Mouse (Mus musculus) liver, adult 2 months (tissue): Measurements from ENCODE around the gene Mcrip1. TPM values are rescaled to one million over a fixed set of nuclear protein-coding genes. Genes with fewer than 3 reads are reported as not detected.

Source experiments
- DNase-seq: peaks from one replicate; pipeline ENCODE4 v3.0.0-alpha.2; 2011; ENCODE audit warnings: low read depth, low spot score; ENCODE audit errors: extremely low read depth
- H3K27ac ChIP-seq: fragments of 200-500 bp; replicated peaks from 2 replicates; pipeline ENCODE4 v1.5.1; 2012; ENCODE audit warnings: low read depth, mild to moderate bottlenecking, control low read depth, inconsistent platforms, low read length; ENCODE audit not compliant: insufficient read depth
- H3K27me3 ChIP-seq: fragments of 200-500 bp; 2 replicates; pipeline ENCODE4 v1.6.1; 2012; ENCODE audit warnings: mild to moderate bottlenecking, moderate library complexity, low read length, inconsistent platforms; ENCODE audit not compliant: control insufficient read depth, insufficient read depth
- H3K36me3 ChIP-seq: fragments of 200-500 bp; 2 replicates; pipeline ENCODE4 v1.6.1; 2012; ENCODE audit warnings: low read length, inconsistent platforms; ENCODE audit not compliant: control insufficient read depth, insufficient read depth
- H3K4me1 ChIP-seq: fragments of 200-500 bp; 2 replicates; pipeline ENCODE4 v1.6.1; 2011; ENCODE audit warnings: low read length; ENCODE audit not compliant: control insufficient read depth, insufficient read depth
- H3K4me3 ChIP-seq: fragments of 200-500 bp; 2 replicates; pipeline ENCODE4 v1.5.1; 2011; ENCODE audit warnings: low read depth, mild to moderate bottlenecking, control low read depth, low read length, moderate library complexity; ENCODE audit not compliant: insufficient read depth
- H3K79me2 ChIP-seq: fragments of 200-500 bp; 2 replicates; pipeline ENCODE4 v1.6.1; 2012; ENCODE audit warnings: inconsistent platforms, mild to moderate bottlenecking, low read length, moderate library complexity; ENCODE audit not compliant: control insufficient read depth, insufficient read depth
- H3K9ac ChIP-seq: fragments of 200-500 bp; 2 replicates; pipeline ENCODE4 v1.6.1; 2012; ENCODE audit warnings: low read depth, mild to moderate bottlenecking, control low read depth, inconsistent platforms, low read length
- CTCF ChIP-seq: fragments of 200-500 bp; IDR thresholded peaks from 2 replicates; pipeline ENCODE4 v1.5.1; 2011; ENCODE audit warnings: low read depth, low read length, control low read depth
- POLR2A ChIP-seq: fragments of 200-500 bp; IDR thresholded peaks from 2 replicates; pipeline ENCODE4 v1.6.1; 2011; ENCODE audit warnings: low read length, control low read depth; ENCODE audit not compliant: insufficient read depth; ENCODE audit errors: extremely low read depth
- WGBS: fragments of 180-500 bp; shearing (Covaris S2); methylation state at CpG from one replicate; pipeline ENCODE4 v1.1.7; 2018; 5-methylcytosine and 5-hydroxymethylcytosine counted together
- polyA plus RNA-seq: library from polyadenylated mRNA; depleted of rRNA; stranded (reverse); fragments of >200 nt; gene quantifications from 2 replicates; pipeline ENCODE4 v1.2.3, GENCODE M21; 2012; rRNA removed
- total RNA-seq: library from RNA; depleted of rRNA; stranded (reverse); fragments of >200 nt; gene quantifications from 2 replicates; pipeline ENCODE4 v1.2.3, GENCODE M21; 2014; rRNA removed

Gene Mcrip1
- 11.7 and 13.6 TPM in 2 replicates for total RNA-seq
- polyA plus RNA-seq: 36.8 and 44.4 TPM in 2 replicates

- Histone ChIP-seq H3K79me2 (no peaks in the 10 kb centered on the region; the same call in 1 of the 2 replicates), H3K9ac (peak within 1 kb of the TSS; percentile 99), H3K4me3 (peak within 1 kb of the TSS; percentile 97), H3K27me3 (no peaks in the 10 kb centered on the region), H3K4me1 (peaks cover 14% of the 10 kb centered on the region), H3K36me3 (no peaks in the 10 kb centered on the region), H3K27ac (peak within 1 kb of the TSS; percentile 98)
- no peak for DNase-seq
- under 1% methylated on average over 75 of the region's 87 CpGs for WGBS
- TF ChIP-seq CTCF (no peak), POLR2A (peak; percentile 70)
These were observed at the start of gene Mcrip1 for GRCm38 (mm10) chr11:120549168-120549945. Gene Mcrip1 (minus strand): TSS chr11:120549727.

GRCm38 (mm10) chr11:120598990-120599549, 49.5 kb upstream of the Mcrip1 start:
- Histone ChIP-seq H3K27me3 (no peaks in the 10 kb centered on the region), H3K36me3 (peaks cover 15% of the 10 kb centered on the region), H3K79me2 (peaks cover 13% of the 10 kb centered on the region; the same call in 1 of the 2 replicates), H3K27ac (no peak overlapping the region), H3K4me3 (peak overlapping the region; percentile 46; the same call in 1 of the 2 replicates), H3K9ac (no peak overlapping the region), H3K4me1 (peaks cover 11% of the 10 kb centered on the region)
- TF ChIP-seq POLR2A (no peak), CTCF (no peak)
- DNase-seq: no peak
- 54% methylated on average over 17 of the region's 17 CpGs for WGBS

- H3K4me3 ChIP-seq: peak within 1 kb of the TSS; percentile 80
- no peaks in the 10 kb centered on the region for H3K27me3 ChIP-seq
- peak; percentile 68 for DNase-seq
- TF ChIP-seq CTCF (no peak), POLR2A (0 out of 2 replicates have a peak, but pooled peaks have one; percentile 31)
- peaks cover 11% of the 10 kb centered on the region for H3K4me1 ChIP-seq
- peaks cover 17% of the 10 kb centered on the region for H3K36me3 ChIP-seq
- H3K79me2 ChIP-seq: peaks cover 13% of the 10 kb centered on the region; the same call in 1 of the 2 replicates
- peak within 1 kb of the TSS; percentile 10 for H3K27ac ChIP-seq
- peak within 1 kb of the TSS; percentile 89 for H3K9ac ChIP-seq
- WGBS: 1% methylated on average over 88 of the region's 88 CpGs
These were observed 48.9 kb upstream of the Mcrip1 start, which contains the start of the genes Alyref and Anapc11 for GRCm38 (mm10) chr11:120598283-120598989. Gene Alyref (minus strand): TSS chr11:120598365. Gene Anapc11 (plus strand): TSS chr11:120598421.

GRCm38 (mm10) chr11:120597240-120598235, 48.0 kb upstream of the Mcrip1 start:
- Histone ChIP-seq H3K79me2 (peaks cover 13% of the 10 kb centered on the region; the same call in 1 of the 2 replicates), H3K4me3 (peak overlapping the region; percentile 80), H3K4me1 (peaks cover 11% of the 10 kb centered on the region), H3K9ac (peak overlapping the region; percentile 89), H3K36me3 (peaks cover 24% of the 10 kb centered on the region), H3K27ac (no peak overlapping the region; the same call in 1 of the 2 replicates), H3K27me3 (no peaks in the 10 kb centered on the region)
- DNase-seq: peak; percentile 30
- no peak for TF ChIP-seq POLR2A
- no peak for TF ChIP-seq CTCF
- 4% methylated on average over 99 of the region's 99 CpGs for whole genome bisulfite sequencing

GRCm38 (mm10) chr11:120588531-120588930, 39.0 kb upstream of the Mcrip1 start:
- no peak for DNase-seq
- TF ChIP-seq POLR2A: no peak
- no peak for TF ChIP-seq CTCF
- H3K79me2 ChIP-seq: no peaks in the 10 kb centered on the region
- WGBS: 81% methylated on average over 6 of the region's 6 CpGs
- no peaks in the 10 kb centered on the region for H3K27me3 ChIP-seq
- H3K4me3 ChIP-seq: no peak overlapping the region
- no peaks in the 10 kb centered on the region for H3K4me1 ChIP-seq
- H3K9ac ChIP-seq: no peak overlapping the region
- no peak overlapping the region for H3K27ac ChIP-seq
- peaks cover 20% of the 10 kb centered on the region for H3K36me3 ChIP-seq
